Mouse (Mus musculus): ENCODE data around the gene Smg6. TPM values are rescaled to one million over a fixed set of nuclear protein-coding genes. Genes with fewer than 3 reads are reported as not detected.

The Smg6 gene
- polyA plus RNA-seq, 1 experiment from 2014 or later, result 14.6 TPM

GRCm38 (mm10) chr11:75133391-75133790 lies 207.8 kb downstream of the Smg6 start:
- Histone ChIP-seq H3K4me3 (ENCODE audit: low read depth, low read length) (no peak overlapping the region), H3K4me1 (ENCODE audit: control insufficient read depth, insufficient read depth, low read length) (peaks cover 10% of the 10 kb centered on the region), H3K4me2 (ENCODE audit: low read length) (no peak overlapping the region), H3K27me3 (ENCODE audit: control insufficient read depth, insufficient read depth, low read depth, low read length) (no peaks in the 10 kb centered on the region), H3K9ac (ENCODE audit: low read depth, low read length) (no peak overlapping the region), H3K9me3 (replicated peaks; ENCODE audit: control insufficient read depth, low read length, poor library complexity, severe bottlenecking) (no peaks in the 10 kb centered on the region), H3K36me3 (ENCODE audit: control insufficient read depth, insufficient read depth, low read length) (no peaks in the 10 kb centered on the region), H3K27ac (ENCODE audit: low read length) (peak overlapping the region; percentile 38; the same call in 1 of the 2 replicates)
- 95% methylated on average over 5 of the region's 5 CpGs for WGBS
- ATAC-seq, result no peak

GRCm38 (mm10) chr11:75133951-75134350 lies 208.3 kb downstream of the Smg6 start:
- H3K9ac ChIP-seq (ENCODE audit: low read depth, low read length), result no peak overlapping the region
- no peaks in the 10 kb centered on the region for H3K27me3 ChIP-seq (ENCODE audit: control insufficient read depth, insufficient read depth, low read depth, low read length)
- H3K36me3 ChIP-seq (ENCODE audit: control insufficient read depth, insufficient read depth, low read length), result no peaks in the 10 kb centered on the region
- H3K4me3 ChIP-seq (ENCODE audit: low read depth, low read length), result no peak overlapping the region
- H3K4me1 ChIP-seq (ENCODE audit: control insufficient read depth, insufficient read depth, low read length), result peaks cover 10% of the 10 kb centered on the region
- H3K27ac ChIP-seq (ENCODE audit: low read length), result peak overlapping the region; percentile 38
- no peaks in the 10 kb centered on the region for H3K9me3 ChIP-seq (replicated peaks; ENCODE audit: control insufficient read depth, low read length, poor library complexity, severe bottlenecking)
- no peak overlapping the region for H3K4me2 ChIP-seq (ENCODE audit: low read length)
- WGBS, result 20% methylated on average over 2 of the region's 2 CpGs
- no peak for ATAC-seq

- peak overlapping the region; percentile 8; the same call in 1 of the 2 replicates for H3K27ac ChIP-seq (ENCODE audit: low read length)
- no peak for ATAC-seq
- WGBS, result 83% methylated on average over 5 of the region's 5 CpGs
- no peak overlapping the region for H3K9ac ChIP-seq (ENCODE audit: low read depth, low read length)
- no peaks in the 10 kb centered on the region; the same call in 1 of the 2 replicates for H3K36me3 ChIP-seq (ENCODE audit: control insufficient read depth, insufficient read depth, low read length)
- H3K4me3 ChIP-seq (ENCODE audit: low read depth, low read length), result no peak overlapping the region
- H3K27me3 ChIP-seq (ENCODE audit: control insufficient read depth, insufficient read depth, low read depth, low read length), result no peaks in the 10 kb centered on the region
- no peaks in the 10 kb centered on the region for H3K9me3 ChIP-seq (replicated peaks; ENCODE audit: control insufficient read depth, low read length, poor library complexity, severe bottlenecking)
- no peak overlapping the region for H3K4me2 ChIP-seq (ENCODE audit: low read length)
- H3K4me1 ChIP-seq (ENCODE audit: control insufficient read depth, insufficient read depth, low read length), result peaks cover 10% of the 10 kb centered on the region
Measured at GRCm38 (mm10) chr11:75134485-75135068, 209.0 kb downstream of the Smg6 start.

- no peaks in the 10 kb centered on the region for H3K27me3 ChIP-seq (ENCODE audit: control insufficient read depth, insufficient read depth, low read depth, low read length)
- H3K9ac ChIP-seq (ENCODE audit: low read depth, low read length), result no peak overlapping the region
- 96% methylated on average over 4 of the region's 4 CpGs for WGBS
- H3K36me3 ChIP-seq (ENCODE audit: control insufficient read depth, insufficient read depth, low read length), result no peaks in the 10 kb centered on the region; the same call in 1 of the 2 replicates
- ATAC-seq, result no peak
- no peak overlapping the region for H3K4me2 ChIP-seq (ENCODE audit: low read length)
- H3K27ac ChIP-seq (ENCODE audit: low read length), result no peak overlapping the region
- H3K4me3 ChIP-seq (ENCODE audit: low read depth, low read length), result no peak overlapping the region
- peaks cover 10% of the 10 kb centered on the region for H3K4me1 ChIP-seq (ENCODE audit: control insufficient read depth, insufficient read depth, low read length)
- H3K9me3 ChIP-seq (replicated peaks; ENCODE audit: control insufficient read depth, low read length, poor library complexity, severe bottlenecking), result no peaks in the 10 kb centered on the region
Measured at GRCm38 (mm10) chr11:75135358-75135757, 209.7 kb downstream of the Smg6 start.

- no peaks in the 10 kb centered on the region; the same call in 1 of the 2 replicates for H3K36me3 ChIP-seq (ENCODE audit: control insufficient read depth, insufficient read depth, low read length)
- H3K4me3 ChIP-seq (ENCODE audit: low read depth, low read length), result no peak overlapping the region
- H3K9me3 ChIP-seq (replicated peaks; ENCODE audit: control insufficient read depth, low read length, poor library complexity, severe bottlenecking), result no peaks in the 10 kb centered on the region
- no peak overlapping the region for H3K9ac ChIP-seq (ENCODE audit: low read depth, low read length)
- no peak overlapping the region for H3K27ac ChIP-seq (ENCODE audit: low read length)
- ATAC-seq, result no peak
- H3K4me1 ChIP-seq (ENCODE audit: control insufficient read depth, insufficient read depth, low read length), result peaks cover 10% of the 10 kb centered on the region
- no peak overlapping the region for H3K4me2 ChIP-seq (ENCODE audit: low read length)
- no peaks in the 10 kb centered on the region for H3K27me3 ChIP-seq (ENCODE audit: control insufficient read depth, insufficient read depth, low read depth, low read length)
- 75% methylated on average over 5 of the region's 5 CpGs for WGBS
Measured at GRCm38 (mm10) chr11:75136666-75137398, 211.2 kb downstream of the Smg6 start.

GRCm38 (mm10) chr11:75139122-75139963 lies 213.7 kb downstream of the Smg6 start:
- WGBS, result 64% methylated on average over 11 of the region's 11 CpGs
- no peak overlapping the region for H3K9ac ChIP-seq (ENCODE audit: low read depth, low read length)
- no peak overlapping the region for H3K4me2 ChIP-seq (ENCODE audit: low read length)
- no peak for ATAC-seq
- no peaks in the 10 kb centered on the region for H3K27me3 ChIP-seq (ENCODE audit: control insufficient read depth, insufficient read depth, low read depth, low read length)
- no peak overlapping the region for H3K4me3 ChIP-seq (ENCODE audit: low read depth, low read length)
- no peaks in the 10 kb centered on the region for H3K4me1 ChIP-seq (ENCODE audit: control insufficient read depth, insufficient read depth, low read length)
- H3K27ac ChIP-seq (ENCODE audit: low read length), result no peak overlapping the region
- peaks cover 8% of the 10 kb centered on the region; the same call in 1 of the 2 replicates for H3K36me3 ChIP-seq (ENCODE audit: control insufficient read depth, insufficient read depth, low read length)
- H3K9me3 ChIP-seq (replicated peaks; ENCODE audit: control insufficient read depth, low read length, poor library complexity, severe bottlenecking), result no peaks in the 10 kb centered on the region

- H3K4me2 ChIP-seq (ENCODE audit: low read length), result no peak overlapping the region
- no peaks in the 10 kb centered on the region for H3K4me1 ChIP-seq (ENCODE audit: control insufficient read depth, insufficient read depth, low read length)
- ATAC-seq, result no peak
- no peak overlapping the region for H3K27ac ChIP-seq (ENCODE audit: low read length)
- H3K36me3 ChIP-seq (ENCODE audit: control insufficient read depth, insufficient read depth, low read length), result peaks cover 8% of the 10 kb centered on the region; the same call in 1 of the 2 replicates
- H3K9me3 ChIP-seq (replicated peaks; ENCODE audit: control insufficient read depth, low read length, poor library complexity, severe bottlenecking), result no peaks in the 10 kb centered on the region
- no peaks in the 10 kb centered on the region for H3K27me3 ChIP-seq (ENCODE audit: control insufficient read depth, insufficient read depth, low read depth, low read length)
- no peak overlapping the region for H3K9ac ChIP-seq (ENCODE audit: low read depth, low read length)
- H3K4me3 ChIP-seq (ENCODE audit: low read depth, low read length), result no peak overlapping the region
- 90% methylated on average over 5 of the region's 5 CpGs for WGBS
Measured at GRCm38 (mm10) chr11:75140431-75140830, 214.8 kb downstream of the Smg6 start.

- no peak for ATAC-seq
- no peaks in the 10 kb centered on the region for H3K9me3 ChIP-seq (replicated peaks; ENCODE audit: control insufficient read depth, low read length, poor library complexity, severe bottlenecking)
- H3K4me2 ChIP-seq (ENCODE audit: low read length), result no peak overlapping the region
- 85% methylated on average over 3 of the region's 3 CpGs for WGBS
- no peak overlapping the region for H3K4me3 ChIP-seq (ENCODE audit: low read depth, low read length)
- no peak overlapping the region for H3K27ac ChIP-seq (ENCODE audit: low read length)
- H3K9ac ChIP-seq (ENCODE audit: low read depth, low read length), result no peak overlapping the region
- H3K4me1 ChIP-seq (ENCODE audit: control insufficient read depth, insufficient read depth, low read length), result no peaks in the 10 kb centered on the region
- H3K27me3 ChIP-seq (ENCODE audit: control insufficient read depth, insufficient read depth, low read depth, low read length), result no peaks in the 10 kb centered on the region
- H3K36me3 ChIP-seq (ENCODE audit: control insufficient read depth, insufficient read depth, low read length), result peaks cover 8% of the 10 kb centered on the region; the same call in 1 of the 2 replicates
Measured at GRCm38 (mm10) chr11:75141038-75141437, 215.4 kb downstream of the Smg6 start.

Measured in midbrain, embryonic 16.5 days (tissue).